Mouse (Mus musculus): Measurements from ENCODE around the gene 1700013G24Rik.

The 1700013G24Rik gene

GRCm38 (mm10) chr4:137497892-137498722, 45.0 kb downstream of the 1700013G24Rik start:
- no peak for DNase-seq

- DNase-seq: no peak
Observed at GRCm38 (mm10) chr4:137498882-137499583, 45.9 kb downstream of the 1700013G24Rik start.

- no peak for DNase-seq
Observed at GRCm38 (mm10) chr4:137500149-137500548, 47.1 kb downstream of the 1700013G24Rik start.

GRCm38 (mm10) chr4:137500953-137501352, 47.9 kb downstream of the 1700013G24Rik start:
- DNase-seq: no peak

- DNase-seq: no peak
Observed at GRCm38 (mm10) chr4:137502183-137502582, 49.1 kb downstream of the 1700013G24Rik start.

- no peak for DNase-seq
Observed at GRCm38 (mm10) chr4:137502801-137503200, 49.7 kb downstream of the 1700013G24Rik start.

- no peak for DNase-seq
Observed at GRCm38 (mm10) chr4:137503509-137503971, 50.5 kb downstream of the 1700013G24Rik start.

All from right cerebral cortex, postnatal 4 days (tissue).